Mouse (Mus musculus): Measurements from ENCODE around the gene Alcam.

Gene Alcam

DNA sequence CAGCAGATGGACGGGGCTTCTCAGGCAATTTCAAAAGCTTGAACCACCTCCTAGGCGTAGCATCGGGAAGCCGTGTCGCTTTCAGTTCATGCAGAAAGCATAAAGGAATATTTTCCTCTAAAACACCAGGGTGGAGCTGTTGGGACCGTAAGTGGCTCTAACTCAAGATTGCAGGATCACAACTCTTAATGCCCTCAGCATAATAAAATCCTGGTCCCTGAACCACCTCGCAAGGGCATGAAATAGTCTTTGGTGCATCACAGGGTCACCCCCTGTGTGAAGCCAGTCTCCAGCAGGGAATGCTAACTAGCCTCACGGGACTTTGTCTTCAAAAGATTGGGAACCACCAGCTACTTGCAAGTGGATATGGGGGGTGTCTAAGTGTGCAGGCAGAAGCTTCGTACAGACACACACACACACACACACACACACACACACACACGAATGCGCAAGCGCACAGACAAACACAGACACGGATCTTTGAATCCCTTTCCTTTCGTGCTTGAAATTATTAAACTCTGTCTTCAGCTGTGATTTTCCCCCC is at the start of gene Alcam:
Gene Alcam (minus strand): TSS at position 104 of the 544 bp plus-strand sequence.
- peak; percentile 57 for DNase-seq

DNA sequence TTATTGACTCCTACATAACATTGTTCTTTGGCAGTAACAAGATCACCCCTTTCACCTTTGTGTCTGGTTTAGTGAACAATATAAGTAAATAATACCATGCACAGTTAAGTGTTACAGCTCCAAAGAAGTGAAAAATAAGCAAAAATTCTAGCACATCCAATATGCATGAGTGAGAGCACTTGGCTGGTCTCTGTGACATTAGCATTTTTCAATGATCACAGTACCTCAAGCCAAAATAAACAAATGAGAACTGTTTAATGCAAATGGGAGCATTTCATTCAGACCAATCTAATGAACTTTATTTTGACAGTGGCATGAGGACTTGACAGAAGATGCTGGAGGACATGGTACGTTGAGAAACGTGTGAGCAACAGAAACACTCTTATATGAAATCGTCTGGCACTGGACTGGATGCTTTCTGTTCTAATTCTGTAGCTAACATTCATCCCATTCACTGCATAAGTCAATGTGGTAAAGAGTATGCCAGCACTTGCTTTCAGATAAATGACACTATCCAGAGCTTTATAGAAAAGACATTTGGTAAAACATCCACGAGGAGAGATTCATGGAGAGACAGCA is 45.0 kb upstream of the Alcam start:
- no peak for DNase-seq

DNA sequence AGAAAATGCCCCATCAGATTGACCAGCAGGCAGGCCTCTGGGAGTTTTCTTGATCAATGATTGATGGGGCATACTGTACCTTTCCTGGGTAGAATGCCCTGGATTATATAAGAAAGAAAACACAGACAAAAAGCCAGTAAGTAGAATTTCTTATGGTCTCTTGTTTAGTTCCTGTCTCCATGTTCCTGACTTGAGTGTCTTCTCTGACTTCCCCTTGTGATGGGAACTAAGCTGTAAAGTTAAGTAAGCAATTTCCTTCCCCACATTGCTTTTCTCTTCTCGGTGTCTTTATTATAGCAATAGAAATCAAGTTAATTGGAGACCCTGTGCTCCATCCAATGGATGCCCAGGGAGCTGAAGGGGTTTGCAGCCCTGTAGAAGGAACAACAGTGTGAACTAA is 36.7 kb upstream of the Alcam start:
- DNase-seq, result no peak

DNA sequence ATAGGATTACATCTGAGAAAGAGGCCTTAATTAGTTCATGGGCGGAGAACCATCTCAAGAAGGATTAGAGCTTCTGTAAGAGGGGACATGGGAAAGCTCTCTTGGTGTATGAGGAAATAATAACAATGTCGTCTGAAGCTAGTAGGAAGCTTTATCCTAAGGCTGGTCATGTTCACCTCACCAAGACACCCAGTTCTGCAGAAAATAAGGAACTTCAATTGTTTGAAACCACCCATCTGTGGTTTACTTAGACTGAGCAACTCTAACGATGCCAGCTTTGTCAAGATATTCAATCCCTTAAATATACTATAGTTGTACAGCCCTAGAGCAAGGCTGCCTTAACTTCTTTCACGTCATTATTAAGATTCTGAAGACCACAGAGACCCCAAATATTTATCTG is 20.4 kb upstream of the Alcam start:
- DNase-seq, result no peak

DNA sequence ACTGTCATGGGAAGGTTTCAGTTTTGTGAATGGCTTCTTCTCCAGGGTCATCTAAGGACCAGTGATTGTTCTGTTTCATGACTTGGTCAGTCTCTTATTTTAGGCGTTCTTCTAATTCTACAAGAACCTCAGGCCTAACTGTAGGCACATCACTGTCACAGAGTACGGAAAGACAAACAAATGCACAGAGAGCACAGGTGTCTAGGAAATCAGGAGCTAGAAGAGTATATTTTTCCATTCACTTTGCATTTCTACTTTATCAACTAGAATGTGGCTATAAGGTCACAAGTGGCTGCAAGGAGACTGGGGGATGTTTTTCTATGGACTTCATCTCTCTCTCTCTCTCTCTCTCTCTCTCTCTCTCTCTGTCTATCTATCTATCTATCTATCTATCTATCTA is 19.2 kb upstream of the Alcam start:
- no peak for DNase-seq

DNA sequence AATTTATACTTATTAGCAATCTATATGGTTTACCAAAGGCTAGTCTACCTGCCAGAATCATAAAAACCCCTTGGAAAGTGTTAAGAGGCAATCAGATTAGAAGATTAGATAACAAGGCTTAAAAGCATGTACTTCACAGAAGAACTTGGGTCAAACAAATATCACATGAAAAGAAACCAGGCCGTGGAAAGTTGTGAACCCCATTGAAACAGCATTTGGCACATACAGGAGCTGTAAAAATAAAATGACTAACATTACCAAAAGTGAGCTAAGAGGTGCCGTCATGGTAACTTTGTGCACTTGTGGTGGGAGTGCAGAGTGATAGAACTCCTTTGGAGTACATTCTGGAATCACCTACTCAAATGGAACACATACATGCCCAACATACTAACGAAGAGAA is 18.8 kb upstream of the Alcam start:
- DNase-seq, result peak; percentile 21

DNA sequence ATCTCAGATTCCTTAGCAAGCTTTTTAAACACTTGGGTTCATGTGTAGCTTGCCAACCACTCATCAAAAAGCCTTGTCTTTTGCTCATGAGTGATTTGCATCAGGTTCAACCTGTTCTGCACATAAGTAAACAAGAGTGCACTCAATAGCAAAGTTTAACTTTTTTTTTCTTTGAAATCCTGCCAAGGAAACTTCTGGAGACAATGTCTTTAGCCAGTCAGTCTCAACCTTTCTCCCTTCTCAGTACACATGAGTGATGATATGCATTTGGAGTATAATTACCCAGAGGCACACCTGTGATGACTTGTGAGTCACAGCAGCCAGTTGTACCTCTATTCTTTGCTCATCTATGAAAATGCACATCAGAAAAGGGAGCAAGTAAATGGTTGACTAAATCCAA is 18.2 kb upstream of the Alcam start:
- peak; percentile 37 for DNase-seq

DNA sequence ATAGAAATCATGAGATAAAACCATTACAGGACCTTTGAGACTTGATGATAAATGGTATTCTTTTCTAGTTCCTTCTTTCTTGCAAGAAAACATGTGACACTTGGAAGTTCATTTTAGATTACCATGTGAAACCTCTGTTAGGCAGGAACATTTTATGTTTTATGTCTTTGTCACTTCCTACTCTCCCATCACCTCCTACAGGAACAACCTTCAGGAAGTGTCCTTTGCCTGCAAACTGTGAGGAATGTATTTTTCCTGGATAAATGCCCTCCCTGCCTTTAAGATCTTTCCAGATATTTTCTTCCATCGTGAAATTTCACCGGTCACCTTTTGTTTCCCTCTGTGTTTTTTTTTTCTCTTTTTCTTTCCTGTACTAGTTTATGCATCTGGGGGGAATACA is 17.0 kb upstream of the Alcam start:
- DNase-seq, result no peak

DNA sequence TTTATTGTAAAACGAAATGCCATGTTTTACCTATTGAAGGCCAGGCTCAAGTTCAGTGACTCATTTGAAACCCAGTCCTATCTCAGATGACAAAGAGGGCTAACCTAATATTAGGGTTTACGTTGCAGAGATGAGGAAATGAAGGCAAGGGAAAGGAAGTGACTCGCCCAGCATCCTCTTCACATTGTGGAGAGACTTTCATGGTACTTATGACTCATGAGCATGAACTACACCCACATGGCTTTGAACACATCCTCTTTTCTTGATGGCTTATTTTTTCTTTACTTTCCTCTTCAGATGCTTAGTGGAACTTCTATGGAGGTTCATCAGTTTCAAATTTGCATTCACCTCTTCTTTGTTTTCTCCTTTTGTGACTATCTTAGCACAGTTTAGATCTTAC is 16.4 kb upstream of the Alcam start:
- peak; percentile 57 for DNase-seq

DNA sequence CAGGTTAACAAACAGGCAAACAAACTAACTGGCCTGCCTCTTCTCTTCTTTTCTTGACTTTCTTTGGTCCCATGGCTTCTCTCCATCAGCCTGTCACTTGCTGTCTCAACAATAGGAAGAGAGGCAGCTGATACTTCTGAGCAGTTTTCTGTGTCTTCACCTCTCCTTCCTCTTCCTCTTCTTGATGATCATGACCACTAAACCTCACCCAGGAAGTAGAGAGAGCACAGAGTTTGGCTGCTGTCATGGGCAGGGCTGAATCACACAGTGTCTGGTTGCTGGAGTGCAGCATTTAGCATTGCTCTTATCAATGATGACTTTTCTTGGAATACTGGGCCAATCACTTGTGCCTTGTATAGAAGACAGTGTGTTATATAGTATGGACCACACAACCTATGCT is 14.6 kb upstream of the Alcam start:
- peak; percentile 32 for DNase-seq

DNA sequence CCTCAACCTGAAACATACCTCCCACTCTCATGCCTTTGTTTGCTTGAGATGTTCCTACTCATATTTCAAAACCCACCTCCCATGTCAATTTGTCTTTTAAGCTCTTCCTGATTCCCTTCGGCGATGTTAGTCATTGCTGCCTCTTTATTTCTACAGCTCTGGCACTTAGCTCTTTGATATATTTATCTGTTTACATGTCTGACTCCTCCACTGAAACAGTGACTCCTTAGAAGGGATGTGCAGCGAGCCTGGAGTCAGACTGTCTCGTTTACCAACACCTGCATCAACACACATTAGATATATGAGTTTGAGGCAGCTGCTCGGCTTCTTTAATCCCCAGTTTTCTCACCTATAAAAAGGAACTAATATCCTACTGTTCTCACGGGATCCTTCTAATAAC is 12.9 kb upstream of the Alcam start:
- no peak for DNase-seq

DNA sequence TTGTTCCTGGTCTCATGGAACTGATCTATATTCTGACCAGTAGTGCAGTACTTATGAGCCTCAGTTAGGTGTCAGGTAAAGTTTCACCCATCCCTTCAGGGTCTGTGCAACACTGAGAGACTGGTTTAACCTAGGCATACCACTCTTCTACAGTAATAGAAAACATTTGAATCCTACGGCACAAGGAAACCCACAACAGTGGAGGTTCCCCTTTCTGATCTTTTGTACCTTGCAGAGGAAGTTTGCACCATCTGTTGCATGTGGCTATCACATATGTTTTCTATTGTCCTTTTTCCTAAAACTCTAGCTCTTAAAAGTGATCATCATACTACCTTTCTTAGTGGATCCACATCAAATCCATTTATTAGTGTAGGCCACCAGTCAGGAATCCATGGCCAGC is 10.7 kb upstream of the Alcam start:
- DNase-seq, result peak; percentile 9

DNA sequence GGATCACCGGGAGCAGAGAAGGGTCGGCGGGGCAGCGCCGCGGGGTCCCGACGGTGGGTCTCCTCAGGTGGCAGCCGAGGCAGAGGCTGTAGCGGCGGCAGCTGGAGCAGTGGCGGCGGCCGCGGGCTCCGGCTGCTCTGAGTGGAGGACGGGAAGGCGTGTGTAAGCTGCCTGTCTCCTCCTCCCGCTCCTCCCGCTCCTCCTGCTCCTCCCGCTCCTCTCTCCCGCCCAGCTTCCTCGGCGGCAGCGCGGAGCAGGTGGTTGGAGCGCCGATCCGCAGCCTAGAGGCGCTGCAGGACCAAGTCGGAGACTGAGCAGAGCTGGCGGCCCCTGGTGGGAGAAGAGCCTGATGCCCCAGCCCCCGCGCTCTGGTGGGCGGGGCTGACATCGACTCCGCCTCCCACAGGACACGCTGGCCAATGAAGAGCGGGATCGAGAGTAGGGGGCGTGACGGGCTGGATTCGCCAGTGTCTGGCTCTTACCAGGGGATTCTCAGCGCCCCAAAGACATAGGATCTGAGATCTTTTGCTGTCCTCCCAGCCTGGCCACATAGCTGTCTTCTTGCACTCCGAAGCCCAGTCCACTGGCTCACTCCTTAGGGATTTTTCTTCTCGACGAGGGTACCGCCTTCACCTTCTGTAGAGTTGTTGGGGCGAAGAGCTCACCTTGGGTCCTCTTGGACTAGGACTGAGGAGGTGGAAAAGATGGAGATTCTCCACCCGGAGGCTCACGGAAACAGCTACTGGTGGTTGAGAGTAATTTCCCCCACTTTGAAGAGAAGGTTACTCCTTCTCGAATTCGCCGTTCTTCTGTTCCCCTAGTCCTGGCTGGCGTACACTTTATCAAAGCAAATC is 785 bp downstream of the Alcam start:
- DNase-seq, result peak; percentile 97

DNA sequence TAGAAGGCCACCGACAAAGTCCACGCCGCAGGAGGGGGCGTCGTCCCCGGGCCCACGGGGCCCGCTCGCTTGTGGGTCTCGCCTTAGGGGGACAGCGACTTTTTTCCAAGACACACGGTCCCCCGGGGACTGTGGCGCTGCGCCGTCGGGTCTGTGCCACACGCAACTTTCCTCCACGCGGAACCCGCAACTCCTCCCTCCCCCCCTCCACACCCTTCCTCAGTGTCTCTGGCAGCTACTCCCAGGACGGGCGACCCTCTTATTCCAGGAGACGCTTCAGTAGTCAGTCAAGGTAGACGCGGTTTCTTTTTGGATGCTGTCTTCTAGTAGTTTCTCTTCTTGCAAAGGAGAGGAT is 1.4 kb downstream of the Alcam start:
- peak; percentile 21 for DNase-seq

DNA sequence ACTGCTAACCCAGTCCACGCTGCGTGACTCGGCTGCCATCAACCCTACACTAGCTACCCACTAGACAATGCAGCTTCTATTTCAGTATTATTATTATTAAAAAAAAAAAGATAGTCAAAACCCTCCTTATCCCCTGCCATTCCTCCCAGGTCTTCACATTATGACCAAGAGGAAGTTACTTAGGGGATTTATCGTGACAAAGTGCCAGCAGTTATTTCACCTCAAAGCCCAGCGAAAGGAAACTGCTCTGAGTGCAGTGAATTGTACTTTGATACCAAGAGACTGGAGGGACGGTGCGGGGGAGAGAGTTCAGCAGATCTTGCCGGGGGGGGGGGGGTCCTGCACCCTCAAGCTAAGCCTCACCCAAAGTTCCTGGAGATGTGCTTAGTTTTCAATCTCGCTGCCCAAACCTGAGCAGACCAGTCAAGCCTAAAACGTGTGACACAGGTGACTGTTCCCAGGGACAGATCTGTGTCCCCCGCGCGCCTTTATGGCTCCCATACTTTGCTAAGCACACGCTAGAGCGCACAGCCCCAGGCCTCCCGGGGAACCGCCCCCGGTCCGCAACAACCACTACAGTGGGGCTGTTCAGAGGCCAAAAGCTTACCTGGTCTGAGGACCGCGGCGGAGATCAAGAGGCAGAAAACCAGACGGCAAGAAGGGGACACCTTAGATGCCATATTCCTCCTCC is 1.9 kb downstream of the Alcam start:
- no peak for DNase-seq

DNA sequence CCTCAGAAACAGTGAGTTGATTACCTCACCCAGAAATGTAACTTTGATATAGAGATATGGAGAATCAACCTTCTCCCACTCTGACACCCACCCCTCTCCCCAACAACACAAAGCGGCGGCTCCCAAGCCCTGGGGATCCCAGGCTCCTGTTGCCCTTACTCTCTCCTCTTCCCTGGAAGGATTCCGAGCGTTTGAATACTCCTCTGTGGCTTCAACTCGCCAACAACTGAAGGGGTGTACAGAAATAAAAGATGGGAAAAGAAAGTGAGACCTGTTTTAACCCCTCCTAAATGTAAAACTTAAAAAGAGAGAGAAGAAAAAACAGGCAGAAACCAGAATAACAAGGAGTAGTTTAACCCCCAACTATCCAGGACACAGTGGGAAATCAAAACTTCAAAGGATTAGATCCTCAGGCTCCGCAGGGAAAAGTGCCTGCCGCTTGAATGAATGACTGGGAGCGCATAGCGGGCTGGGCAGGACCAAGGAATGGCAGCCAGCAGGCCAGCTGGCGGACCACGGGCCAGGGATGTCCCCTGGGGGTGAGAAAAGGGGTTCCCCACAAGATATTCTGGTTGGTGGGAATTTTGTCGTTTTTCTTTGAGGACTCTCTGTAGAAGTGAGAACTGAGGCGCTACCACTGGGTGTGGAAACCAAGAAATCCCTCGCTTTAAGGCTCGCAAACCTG is 2.6 kb downstream of the Alcam start:
- DNase-seq, result peak; percentile 34

DNA sequence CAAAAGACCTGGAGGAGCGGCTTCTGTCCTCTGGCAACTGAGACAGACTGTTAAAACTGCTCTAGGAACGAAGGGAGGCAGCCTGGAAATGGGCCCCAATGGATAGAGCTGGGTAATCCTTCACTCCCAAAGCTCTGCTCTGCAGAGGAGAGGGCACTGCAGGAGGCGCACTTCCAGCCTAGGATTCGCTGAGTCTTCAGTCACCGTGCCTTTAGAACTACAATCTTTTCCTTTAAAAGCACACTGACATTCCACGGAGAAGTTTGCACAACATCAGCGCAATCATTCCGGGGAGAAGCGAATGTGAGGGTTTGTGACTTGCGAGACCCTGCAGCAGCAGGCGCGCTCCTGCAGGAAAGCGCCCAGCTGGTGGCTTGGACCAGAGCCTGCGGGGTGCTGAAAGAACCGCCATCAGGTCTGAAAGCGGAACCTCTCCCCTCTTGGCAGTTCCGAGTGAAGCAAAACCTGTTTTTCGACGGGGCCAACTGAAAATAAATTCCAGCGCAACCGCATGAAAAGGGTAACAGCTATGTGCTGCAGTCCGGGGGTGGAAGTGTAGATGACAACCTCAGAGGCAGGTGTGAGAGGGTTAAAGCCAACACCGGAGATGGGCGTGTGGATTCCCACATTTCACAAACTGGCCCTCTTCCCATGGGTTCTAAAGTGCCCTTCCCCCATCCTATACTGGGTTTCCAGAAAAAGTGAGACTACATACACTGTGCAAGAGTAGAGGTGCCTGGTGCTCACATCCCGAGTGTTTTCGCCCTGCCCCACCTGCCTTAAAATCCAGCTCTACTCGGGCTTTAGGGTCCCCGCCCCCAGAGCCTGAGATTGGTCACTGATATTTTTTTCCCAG is 3.4 kb downstream of the Alcam start:
- DNase-seq, result peak; percentile 78

DNA sequence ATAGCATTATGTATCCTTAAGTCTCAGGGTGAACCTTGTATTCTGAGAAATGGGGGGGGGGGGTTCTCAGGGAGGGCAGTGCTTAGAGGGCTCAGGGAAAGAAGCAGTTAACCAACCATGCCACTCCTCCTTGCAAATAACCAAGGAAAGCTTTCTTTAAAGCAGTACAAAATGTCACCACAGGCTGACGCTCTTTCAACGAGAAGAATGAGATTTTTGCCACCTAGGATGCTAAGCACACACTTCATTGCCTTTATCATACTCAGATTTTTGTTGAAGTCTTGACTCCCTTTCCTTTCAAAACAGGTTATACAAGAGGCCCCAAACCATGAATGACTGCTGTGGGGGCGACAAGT is 4.0 kb downstream of the Alcam start:
- no peak for DNase-seq

DNA sequence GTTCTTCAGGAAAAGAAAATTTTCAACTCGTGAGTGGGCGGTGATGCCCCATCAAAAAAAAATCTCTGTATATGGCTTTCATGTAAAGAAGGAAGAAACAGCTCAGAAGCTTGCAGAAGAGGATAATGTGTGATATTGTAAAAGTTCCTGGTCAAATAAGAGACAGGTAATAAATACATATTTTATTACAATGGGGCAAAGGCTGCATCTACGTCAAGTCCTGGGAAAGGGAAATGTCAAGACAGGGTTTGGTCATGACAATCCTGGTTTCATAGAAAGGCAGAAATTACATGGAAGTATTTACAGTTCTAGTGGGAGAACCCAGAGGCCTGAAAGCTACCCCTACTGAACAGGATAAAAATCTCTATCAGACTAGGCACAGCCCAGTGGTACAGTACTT is 7.9 kb downstream of the Alcam start:
- DNase-seq, result no peak

DNA sequence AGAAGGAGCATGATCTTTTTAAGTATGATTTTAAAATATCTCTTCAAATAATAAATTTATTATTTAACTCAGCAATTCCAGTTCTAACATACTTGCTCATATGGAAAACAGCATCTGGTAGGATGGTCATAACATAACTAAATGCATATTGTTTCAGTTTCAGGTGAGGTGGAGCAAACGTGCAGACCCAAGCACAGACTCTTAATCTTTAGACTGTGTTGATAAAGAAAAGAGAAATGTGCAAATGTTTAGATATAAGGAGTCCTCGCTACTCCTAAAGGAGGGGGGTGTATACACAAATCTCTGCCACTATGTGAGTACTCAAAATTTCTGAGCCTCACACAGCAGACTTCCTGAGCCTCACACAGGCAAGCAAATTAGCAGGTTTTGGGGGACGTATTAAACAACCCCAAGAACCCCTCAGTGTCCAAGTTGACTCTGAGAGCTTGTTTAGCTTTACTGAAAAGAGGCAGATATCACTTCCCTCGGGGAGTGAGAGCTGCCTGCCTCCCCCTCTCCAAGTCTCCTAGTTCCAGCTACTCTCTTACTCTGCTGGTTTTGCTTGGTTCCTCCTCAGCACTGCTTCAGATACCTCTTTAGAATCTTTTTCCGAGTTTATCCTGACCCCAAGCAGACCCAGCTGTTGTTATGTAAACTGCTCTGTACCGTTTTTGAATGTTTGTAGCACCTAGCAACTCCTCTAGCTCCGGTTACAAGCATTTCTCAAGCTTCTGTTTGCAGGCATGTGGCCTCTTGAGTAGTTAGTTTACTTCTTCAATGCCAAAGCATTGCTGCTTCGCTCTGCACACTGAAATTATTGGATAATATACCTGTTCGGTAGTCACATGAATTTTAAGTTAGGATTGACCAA is 10.0 kb downstream of the Alcam start:
- DNase-seq, result peak; percentile 41

DNA sequence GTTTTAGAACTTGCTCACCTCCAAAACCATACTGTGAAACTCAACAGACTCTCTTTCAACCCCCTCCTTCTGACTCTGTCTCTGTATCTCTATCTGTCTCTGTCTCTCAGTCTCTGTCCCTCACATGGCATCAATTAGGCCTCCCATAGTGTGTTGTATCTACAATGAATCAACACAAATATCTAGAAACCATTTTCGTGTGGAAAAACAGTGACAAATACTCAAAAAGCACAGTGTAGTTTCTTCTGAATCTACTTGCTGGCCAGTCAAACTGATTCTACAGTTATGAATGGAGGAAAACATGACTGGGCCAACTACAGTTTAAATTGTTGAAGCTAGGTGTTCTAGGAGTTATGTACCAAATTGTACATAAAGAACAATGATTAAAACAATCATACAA is 10.8 kb downstream of the Alcam start:
- DNase-seq, result no peak
